Mouse (Mus musculus): ENCODE results near the gene Gas7. TPM values are rescaled to one million over a fixed set of nuclear protein-coding genes. Genes with fewer than 3 reads are reported as not detected.

The Gas7 gene
- total RNA-seq, 2 experiments from 2014 or later, result 5.5 to 7.5 TPM

- ATAC-seq (replicated peaks; ENCODE audit: low FRiP score, poor library complexity, severe bottlenecking), result no peak
These were observed 283.1 kb downstream of the Gas7 start for GRCm38 (mm10) chr11:67738345-67738744.

Other genes with a start within 250 kb of the Gas7 start
- not detected in 2 replicates for gene Myh4, start 217.4 kb upstream of the Gas7 start, total RNA-seq (2015; ENCODE audit: low replicate concordance)
- gene Myh4, start 217.4 kb upstream of the Gas7 start, total RNA-seq (2017; ENCODE audit: low replicate concordance), result not detected in 2 replicates
- not detected in 2 replicates for gene Myh8, start 178.3 kb upstream of the Gas7 start, total RNA-seq (2015; ENCODE audit: low replicate concordance)
- gene Myh8, start 178.3 kb upstream of the Gas7 start, total RNA-seq (2017; ENCODE audit: low replicate concordance), result 0.28 TPM in 1 of 2 replicates, not detected in the other
- not detected in 2 replicates for gene Myh13, start 133.8 kb upstream of the Gas7 start, total RNA-seq (2015; ENCODE audit: low replicate concordance)
- gene Myh13, start 133.8 kb upstream of the Gas7 start, total RNA-seq (2017; ENCODE audit: low replicate concordance), result not detected in 2 replicates
- not detected in 2 replicates for gene Rcvrn, start 239.9 kb downstream of the Gas7 start, total RNA-seq (2015; ENCODE audit: low replicate concordance)
- not detected in 2 replicates for gene Rcvrn, start 239.9 kb downstream of the Gas7 start, total RNA-seq (2017; ENCODE audit: low replicate concordance)